Mouse (Mus musculus) activated CD4-positive, CD25-positive, alpha-beta regulatory T cell, adult 9 weeks (primary cell): ENCODE measurements around the gene Cluh. TPM values are rescaled to one million over a fixed set of nuclear protein-coding genes. Genes with fewer than 3 reads are reported as not detected.

ENCODE experiments used
- polyA plus RNA-seq: library from polyadenylated mRNA; unstranded; fragments of 100-300 nt; shearing (Covaris generic); gene quantifications from one replicate; pipeline ENCODE4 v1.2.1, GENCODE M21; 2017

The Cluh gene
- 7.6 TPM for polyA plus RNA-seq

GRCm38 (mm10) chr11:74649095-74649646 is at the start of gene Cluh:
Cluh (plus strand) TSS chr11:74649495.

GRCm38 (mm10) chr11:74610545-74611176 is 38.6 kb upstream of the Cluh start, which contains the start of gene Rap1gap2:
Rap1gap2 (minus strand) TSS chr11:74610915.

GRCm38 (mm10) chr11:74619201-74619955 is 29.9 kb upstream of the Cluh start, which contains the start of gene Ccdc92b:
Ccdc92b (plus strand) TSS chr11:74619605.

Other genes with a start within 250 kb of the Cluh start
- 4.3 TPM for gene Rap1gap2, start 38.6 kb upstream of the Cluh start, polyA plus RNA-seq
- gene Ccdc92b, start 29.9 kb upstream of the Cluh start, polyA plus RNA-seq = not detected
- gene Pafah1b1, start 75.2 kb downstream of the Cluh start, polyA plus RNA-seq = 78.0 TPM
- 48.8 TPM for gene Mettl16, start 121.3 kb downstream of the Cluh start, polyA plus RNA-seq
- gene Mnt, start 181.4 kb downstream of the Cluh start, polyA plus RNA-seq = 7.1 TPM
- gene Sgsm2, start 247.6 kb downstream of the Cluh start, polyA plus RNA-seq = 1.7 TPM
- 63.6 TPM for gene Tsr1, start 248.6 kb downstream of the Cluh start, polyA plus RNA-seq